Mouse (Mus musculus) gastrocnemius, postnatal 4 days (tissue): ENCODE results near the gene Wdr73. TPM values are rescaled to one million over a fixed set of nuclear protein-coding genes. Genes with fewer than 3 reads are reported as not detected.

Experiments used
- DNase-seq, 2 experiments: peaks; one replicate each; pipeline ENCODE4 v3.0.0; 2021 to 2022; ENCODE audit warnings: low spot score in 2 of 2, mixed read lengths in 2 of 2
- total RNA-seq, 2 experiments: library from RNA; stranded (reverse); gene quantifications; 2 replicates each; pipeline ENCODE4 v1.2.3; 2021

The Wdr73 gene
- total RNA-seq, 2 experiments from 2014 or later: 9.1 to 9.5 TPM

- DNase-seq: no peak
Measured at GRCm38 (mm10) chr7:80860227-80860626, 40.8 kb downstream of the Wdr73 start.

GRCm38 (mm10) chr7:80857181-80857580, 43.9 kb downstream of the Wdr73 start:
- DNase-seq: peak; percentile 57 to 77

- DNase-seq: no peak
Measured at GRCm38 (mm10) chr7:80855316-80855715, 45.8 kb downstream of the Wdr73 start.

GRCm38 (mm10) chr7:80853218-80853617, 47.9 kb downstream of the Wdr73 start:
- DNase-seq: no peak

GRCm38 (mm10) chr7:80850520-80850919, 50.5 kb downstream of the Wdr73 start:
- no peak for DNase-seq

GRCm38 (mm10) chr7:80849710-80850109, 51.4 kb downstream of the Wdr73 start:
- peak in 1 of 2 experiments; percentile 34 for DNase-seq

GRCm38 (mm10) chr7:80849267-80849666, 51.8 kb downstream of the Wdr73 start:
- no peak for DNase-seq

- no peak for DNase-seq
Measured at GRCm38 (mm10) chr7:80846709-80847108, 54.4 kb downstream of the Wdr73 start.

- DNase-seq: no peak
Measured at GRCm38 (mm10) chr7:80846280-80846678, 54.8 kb downstream of the Wdr73 start.

GRCm38 (mm10) chr7:80845621-80846279, 55.3 kb downstream of the Wdr73 start:
- DNase-seq: no peak

- DNase-seq: no peak
Measured at GRCm38 (mm10) chr7:80844691-80845090, 56.4 kb downstream of the Wdr73 start.

- DNase-seq: no peak
Measured at GRCm38 (mm10) chr7:80843910-80844640, 57.0 kb downstream of the Wdr73 start.

- no peak for DNase-seq
Measured at GRCm38 (mm10) chr7:80843176-80843575, 57.9 kb downstream of the Wdr73 start.

GRCm38 (mm10) chr7:80842132-80842531, 58.9 kb downstream of the Wdr73 start:
- DNase-seq: no peak

- no peak for DNase-seq
Measured at GRCm38 (mm10) chr7:80840937-80841336, 60.1 kb downstream of the Wdr73 start.

Other genes with a start within 250 kb of the Wdr73 start
- gene Crtc3, start 212.4 kb downstream of the Wdr73 start, total RNA-seq: 10 to 100 TPM; 28.7 to 32.1 TPM
- 10 to 100 TPM; 80.1 to 83.1 TPM for gene Iqgap1, start 75.3 kb downstream of the Wdr73 start, total RNA-seq
- gene Zscan2, start 40.3 kb downstream of the Wdr73 start, total RNA-seq: 1 to 10 TPM; 5.5 TPM
- gene Nmb, start 3.8 kb upstream of the Wdr73 start, total RNA-seq: 1 to 10 TPM; 2.5 to 4.9 TPM
- 10 to 100 TPM; 71.6 to 77.3 TPM for gene Sec11a, start 46.5 kb upstream of the Wdr73 start, total RNA-seq
- 10 to 100 TPM; 18.4 to 20.2 TPM for gene Zfp592, start 92.4 kb upstream of the Wdr73 start, total RNA-seq
- 100 to 1,000 TPM; 132 to 139 TPM for gene Alpk3, start 156.3 kb upstream of the Wdr73 start, total RNA-seq
- under 1 TPM; 0.47 to 0.57 TPM for gene Slc28a1, start 213.5 kb upstream of the Wdr73 start, total RNA-seq